Mouse (Mus musculus): ENCODE measurements at regions not wholly inside any gene's neighbourhood (a gene's known extent, or its start where the extent isn't known, plus 50 kb on each side); places are given as distances from the start of the nearest gene placed in this dataset.

GRCm38 (mm10) chr3:21820051-21820598 is 256.3 kb upstream of the Tbl1xr1 start:
- CTCF ChIA-PET: no interaction called here

- CTCF ChIA-PET: no interaction called here
Observed at GRCm38 (mm10) chr3:21822675-21823074, 253.8 kb upstream of the Tbl1xr1 start.

GRCm38 (mm10) chr3:21823331-21823730 is 253.1 kb upstream of the Tbl1xr1 start:
- CTCF ChIA-PET: no interaction called here

GRCm38 (mm10) chr3:21824101-21824880 is 252.2 kb upstream of the Tbl1xr1 start:
- CTCF ChIA-PET: no interaction called here

- CTCF ChIA-PET: interaction anchor here (0.6 kb wide), 1 partner anchor 74 kb away, joined by 21 read pairs; no protein-coding TSS in a partner anchor
Observed at GRCm38 (mm10) chr3:21824913-21825610, 251.4 kb upstream of the Tbl1xr1 start.

GRCm38 (mm10) chr3:21827656-21828055 is 248.8 kb upstream of the Tbl1xr1 start:
- CTCF ChIA-PET: no interaction called here

GRCm38 (mm10) chr3:21833111-21833510 is 243.3 kb upstream of the Tbl1xr1 start:
- CTCF ChIA-PET: interaction anchor here (0.6 to 0.7 kb wide), 2 partner anchors 8 to 19 kb away, joined by 3 to 5 read pairs; no protein-coding TSS in a partner anchor

- CTCF ChIA-PET: no interaction called here
Observed at GRCm38 (mm10) chr3:21835526-21835925, 240.9 kb upstream of the Tbl1xr1 start.

GRCm38 (mm10) chr3:21837297-21837946 is 239.0 kb upstream of the Tbl1xr1 start:
- CTCF ChIA-PET: no interaction called here

- CTCF ChIA-PET: interaction anchor here (0.6 kb wide), 1 partner anchor 7 kb away, joined by 5 read pairs; no protein-coding TSS in a partner anchor
Observed at GRCm38 (mm10) chr3:21840751-21841488, 235.5 kb upstream of the Tbl1xr1 start.

- CTCF ChIA-PET: interaction anchor here (0.6 kb wide), 1 partner anchor 8 kb away, joined by 5 read pairs; no protein-coding TSS in a partner anchor
Observed at GRCm38 (mm10) chr3:21841506-21841905, 234.9 kb upstream of the Tbl1xr1 start.

GRCm38 (mm10) chr3:21842545-21843291 is 233.7 kb upstream of the Tbl1xr1 start:
- CTCF ChIA-PET: no interaction called here

- CTCF ChIA-PET: interaction anchor here (0.7 kb wide), 1 partner anchor 85 kb away, joined by 3 read pairs; no protein-coding TSS in a partner anchor
Observed at GRCm38 (mm10) chr3:21843292-21843852, 233.1 kb upstream of the Tbl1xr1 start.

- CTCF ChIA-PET: interaction anchor here (0.6 kb wide), 2 partner anchors 45 to 868 kb away, joined by 8 to 13 read pairs; no protein-coding TSS in a partner anchor
Observed at GRCm38 (mm10) chr3:21849831-21850230, 226.6 kb upstream of the Tbl1xr1 start.

GRCm38 (mm10) chr3:21850977-21851376 is 225.5 kb upstream of the Tbl1xr1 start:
- CTCF ChIA-PET: no interaction called here

GRCm38 (mm10) chr3:21854340-21854739 is 222.1 kb upstream of the Tbl1xr1 start:
- CTCF ChIA-PET: no interaction called here

GRCm38 (mm10) chr3:21859436-21859835 is 217.0 kb upstream of the Tbl1xr1 start:
- CTCF ChIA-PET: no interaction called here

GRCm38 (mm10) chr3:21860915-21861635 is 215.4 kb upstream of the Tbl1xr1 start:
- CTCF ChIA-PET: no interaction called here

- CTCF ChIA-PET: no interaction called here
Observed at GRCm38 (mm10) chr3:21861636-21861970, 214.8 kb upstream of the Tbl1xr1 start.

- CTCF ChIA-PET: no interaction called here
Observed at GRCm38 (mm10) chr3:21864391-21864790, 212.1 kb upstream of the Tbl1xr1 start.
